Mouse (Mus musculus) limb, embryonic 14.5 days (tissue): ENCODE data around the gene Ufc1. TPM values are rescaled to one million over a fixed set of nuclear protein-coding genes. Genes with fewer than 3 reads are reported as not detected.
"Not testable (repeated sequence)": the region's sequence is repeated elsewhere in the genome, so short reads cannot be mapped to it uniquely, and the experiment has no call there.

Experiments used
- ATAC-seq: fragments of 200-750 bp; cut with Nextera tagmentation; 2 replicates; pipeline ENCODE4 v1.8.0; 2017; ENCODE audit warnings: low read depth, moderate number of reproducible peaks, moderate TSS enrichment; ENCODE audit not compliant: low FRiP score
- DNase-seq: peaks from one replicate; pipeline ENCODE4 v3.0.0-alpha.2; 2015; ENCODE audit warnings: low spot score
- H3K27ac ChIP-seq: fragments of 300-500 bp; sonication (generic); replicated peaks from 2 replicates; pipeline ENCODE4 v1.5.1; 2014; ENCODE audit warnings: low read depth, mild to moderate bottlenecking, low read length, moderate library complexity, mixed read lengths
- H3K27me3 ChIP-seq: fragments of 300-500 bp; sonication (generic); 2 replicates; pipeline ENCODE4 v1.6.1; 2014; ENCODE audit warnings: low read length, mixed read lengths; ENCODE audit not compliant: control insufficient read depth, insufficient read depth
- H3K36me3 ChIP-seq: fragments of 300-500 bp; sonication (generic); 2 replicates; pipeline ENCODE4 v1.6.1; 2014; ENCODE audit warnings: mild to moderate bottlenecking, low read length, moderate library complexity, mixed read lengths; ENCODE audit not compliant: control insufficient read depth, insufficient read depth
- H3K4me1 ChIP-seq: fragments of 300-500 bp; sonication (generic); 2 replicates; pipeline ENCODE4 v1.6.1; 2014; ENCODE audit warnings: antibody characterized with exemption, low read length, mixed read lengths; ENCODE audit not compliant: control insufficient read depth, insufficient read depth
- H3K4me2 ChIP-seq: fragments of 300-500 bp; sonication (generic); replicated peaks from 2 replicates; pipeline ENCODE4 v1.6.1; 2014; ENCODE audit warnings: low read depth, mild to moderate bottlenecking, low read length, moderate library complexity; ENCODE audit not compliant: severe bottlenecking
- H3K4me3 ChIP-seq: fragments of 300-500 bp; sonication (generic); replicated peaks from 2 replicates; pipeline ENCODE4 v1.5.1; 2014; ENCODE audit warnings: low read length
- H3K9ac ChIP-seq: fragments of 300-500 bp; sonication (generic); 2 replicates; pipeline ENCODE4 v1.6.1; 2014; ENCODE audit warnings: mild to moderate bottlenecking, low read depth, low read length, moderate library complexity; ENCODE audit not compliant: severe bottlenecking
- H3K9me3 ChIP-seq: fragments of 300-500 bp; sonication (generic); 2 replicates; pipeline ENCODE4 v1.6.1; 2016; ENCODE audit warnings: low read length; ENCODE audit not compliant: control insufficient read depth
- POLR2A ChIP-seq: fragments of 200-500 bp; IDR thresholded peaks from 2 replicates; pipeline ENCODE4 v1.8.0; 2012; ENCODE audit warnings: inconsistent platforms, mild to moderate bottlenecking, moderate library complexity, borderline replicate concordance; ENCODE audit not compliant: insufficient read depth, insufficient read length; ENCODE audit errors: extremely low read depth
- WGBS: fragments of 180-500 bp; shearing (Covaris S2); extraction: QIAGEN DNeasy Blood & Tissue Kit; methylation state at CpG from one replicate; pipeline ENCODE4 v1.1.7; 2014; 5-methylcytosine and 5-hydroxymethylcytosine counted together
- polyA plus RNA-seq, 2 experiments: library from polyadenylated mRNA; depleted of rRNA in 1 of 2; stranded (reverse) in 1 of 2; unstranded in 1 of 2; fragments of >200 nt; fragmentation: Nextera tagmentation in 1 of 2; extraction: Ambion mirVana in 1 of 2; gene quantifications; 2 replicates each; pipeline versions ENCODE4 v1.2.1 to v1.2.3; 2012 to 2014

Gene Ufc1
- polyA plus RNA-seq, 2 experiments: 60.9 to 133 TPM

- Histone ChIP-seq H3K4me3 (peak overlapping the region; percentile 71), H3K27ac (peak overlapping the region; percentile 69), H3K4me1 (peaks cover 42% of the 10 kb centered on the region), H3K4me2 (peak overlapping the region; percentile 50), H3K9me3 (no peaks in the 10 kb centered on the region), H3K9ac (peak overlapping the region; percentile 38; the same call in 1 of the 2 replicates), H3K27me3 (no peaks in the 10 kb centered on the region), H3K36me3 (peaks cover 28% of the 10 kb centered on the region)
- ATAC-seq (no peak), DNase-seq (no peak)
- 13% methylated on average over 13 of the region's 13 CpGs for WGBS
- TF ChIP-seq POLR2A: no peak
Observed at GRCm38 (mm10) chr1:171247453-171247841, 47.4 kb downstream of the Ufc1 start.

GRCm38 (mm10) chr1:171246709-171247452 is 47.9 kb downstream of the Ufc1 start:
- TF ChIP-seq POLR2A: peak; percentile 94
- H3K4me2 ChIP-seq: peak overlapping the region; percentile 80
- DNase-seq: peak; percentile 100
- H3K4me1 ChIP-seq: peaks cover 39% of the 10 kb centered on the region
- H3K9ac ChIP-seq: peak overlapping the region; percentile 83
- no peaks in the 10 kb centered on the region for H3K9me3 ChIP-seq
- peaks cover 33% of the 10 kb centered on the region for H3K36me3 ChIP-seq
- peak overlapping the region; percentile 69 for H3K27ac ChIP-seq
- peak overlapping the region; percentile 71 for H3K4me3 ChIP-seq
- under 1% methylated on average over 41 of the region's 41 CpGs for WGBS
- H3K27me3 ChIP-seq: no peaks in the 10 kb centered on the region
- ATAC-seq: peak; percentile 92

- no peak for DNase-seq
- 70% methylated on average over 8 of the region's 8 CpGs for WGBS
- no peak overlapping the region for H3K4me3 ChIP-seq
- no peaks in the 10 kb centered on the region for H3K9me3 ChIP-seq
- ATAC-seq: no peak
- peaks cover 49% of the 10 kb centered on the region for H3K36me3 ChIP-seq
- H3K9ac ChIP-seq: no peak overlapping the region
- no peak for TF ChIP-seq POLR2A
- no peak overlapping the region for H3K27ac ChIP-seq
- peaks cover 25% of the 10 kb centered on the region for H3K4me1 ChIP-seq
- no peaks in the 10 kb centered on the region for H3K27me3 ChIP-seq
- no peak overlapping the region; the same call in 1 of the 2 replicates for H3K4me2 ChIP-seq
Observed at GRCm38 (mm10) chr1:171245353-171245752, 49.5 kb downstream of the Ufc1 start.

- peaks cover 81% of the 10 kb centered on the region for H3K36me3 ChIP-seq
- H3K27me3 ChIP-seq, H3K4me1 ChIP-seq, H3K4me3 ChIP-seq, H3K27ac ChIP-seq, ATAC-seq, H3K9me3 ChIP-seq, H3K9ac ChIP-seq, H3K4me2 ChIP-seq, DNase-seq: not testable (repeated sequence)
- 86% methylated on average over 12 of the region's 12 CpGs for WGBS
Observed at GRCm38 (mm10) chr1:171241952-171242351, 52.9 kb downstream of the Ufc1 start.

GRCm38 (mm10) chr1:171240911-171241310 is 53.9 kb downstream of the Ufc1 start:
- DNase-seq (no peak), ATAC-seq (no peak)
- H3K9me3 ChIP-seq: no peaks in the 10 kb centered on the region
- no peak overlapping the region for H3K27ac ChIP-seq
- H3K4me1 ChIP-seq: peaks cover under 1% of the 10 kb centered on the region; the same call in 1 of the 2 replicates
- H3K4me2 ChIP-seq: no peak overlapping the region
- peaks cover 91% of the 10 kb centered on the region for H3K36me3 ChIP-seq
- H3K27me3 ChIP-seq: no peaks in the 10 kb centered on the region
- TF ChIP-seq POLR2A: no peak
- H3K9ac ChIP-seq: no peak overlapping the region
- WGBS: 91% methylated on average over 10 of the region's 10 CpGs
- H3K4me3 ChIP-seq: no peak overlapping the region
